Mouse (Mus musculus) forebrain, embryonic 12.5 days (tissue): ENCODE results near the gene Cdh4. TPM values are rescaled to one million over a fixed set of nuclear protein-coding genes. Genes with fewer than 3 reads are reported as not detected.

Experiments used
- ATAC-seq: fragments of 200-750 bp; cut with Nextera tagmentation; 2 replicates; pipeline ENCODE4 v1.8.0; 2017; ENCODE audit warnings: moderate TSS enrichment; ENCODE audit not compliant: low FRiP score
- H3K27ac ChIP-seq: fragments of 300-500 bp; sonication (generic); 2 replicates; pipeline ENCODE4 v1.5.1; 2016; ENCODE audit warnings: mild to moderate bottlenecking
- H3K27me3 ChIP-seq: fragments of 300-500 bp; sonication (generic); 2 replicates; pipeline ENCODE4 v1.6.1; 2016; ENCODE audit warnings: mild to moderate bottlenecking
- H3K36me3 ChIP-seq: fragments of 300-500 bp; sonication (generic); replicated peaks from 2 replicates; pipeline ENCODE4 v1.6.1; 2016; ENCODE audit warnings: mild to moderate bottlenecking
- H3K4me1 ChIP-seq: fragments of 300-500 bp; sonication (generic); 2 replicates; pipeline ENCODE4 v1.6.1; 2016
- H3K4me2 ChIP-seq: fragments of 300-500 bp; sonication (generic); 2 replicates; pipeline ENCODE4 v1.6.1; 2016; ENCODE audit warnings: mild to moderate bottlenecking, moderate library complexity
- H3K4me3 ChIP-seq: fragments of 300-500 bp; sonication (generic); replicated peaks from 2 replicates; pipeline ENCODE4 v1.5.1; 2016; ENCODE audit warnings: mild to moderate bottlenecking
- H3K9ac ChIP-seq: fragments of 300-500 bp; sonication (generic); 2 replicates; pipeline ENCODE4 v1.6.1; 2016; ENCODE audit warnings: mild to moderate bottlenecking
- H3K9me3 ChIP-seq: fragments of 300-500 bp; sonication (generic); 2 replicates; pipeline ENCODE4 v1.6.1; 2016
- WGBS: fragments of 180-500 bp; shearing (Covaris S2); methylation state at CpG from one replicate; pipeline ENCODE4 v1.1.7; 2016; 5-methylcytosine and 5-hydroxymethylcytosine counted together
- polyA plus RNA-seq: library from polyadenylated mRNA; unstranded; fragments of >200 nt; fragmentation: Nextera tagmentation; extraction: Ambion mirVana; gene quantifications from 2 replicates; pipeline ENCODE4 v1.2.1, GENCODE M21; 2016

Cdh4 gene
- polyA plus RNA-seq, 1 experiment from 2014 or later, result 30.7 TPM

DNA sequence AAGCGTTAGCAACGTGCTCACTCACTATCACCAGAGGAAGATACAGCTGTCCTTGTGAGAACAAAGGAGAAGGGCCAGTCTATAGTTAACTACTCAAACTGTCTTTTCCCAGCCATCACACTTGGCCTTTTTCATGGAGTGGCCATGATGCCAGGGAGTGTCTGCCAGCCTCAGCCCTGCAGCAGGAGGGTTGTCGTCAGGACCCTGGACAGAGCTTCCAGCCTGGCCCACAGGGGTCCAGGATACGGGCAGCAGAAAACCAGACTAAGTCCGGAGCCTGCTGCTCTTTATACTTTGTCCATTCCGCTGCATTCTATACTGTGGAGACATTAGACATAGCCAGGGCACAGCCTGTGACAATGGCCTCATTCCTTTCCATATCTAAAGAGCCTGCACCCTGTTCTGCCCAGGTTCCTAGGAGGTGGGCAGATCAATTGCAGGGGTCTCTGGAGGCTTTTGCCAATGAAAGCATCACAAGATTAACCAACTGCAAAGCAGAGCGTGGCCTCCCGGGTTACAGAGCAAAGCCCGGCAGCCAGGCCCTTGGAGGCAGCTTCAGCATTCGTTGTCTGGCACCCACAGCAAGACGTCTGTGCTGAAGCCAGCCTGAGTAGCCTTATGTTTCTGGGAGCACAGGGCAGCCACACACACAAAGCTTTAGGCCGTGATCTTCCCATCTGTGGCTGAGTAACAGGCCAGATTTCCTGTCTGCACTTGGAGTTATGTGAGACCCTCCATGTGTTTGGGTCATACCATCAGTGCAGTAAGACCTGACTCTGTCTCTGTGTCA is 256.2 kb downstream of the Cdh4 start:
- Histone ChIP-seq H3K27ac (no peak overlapping the region), H3K36me3 (no peaks in the 10 kb centered on the region), H3K9ac (no peak overlapping the region), H3K4me2 (no peak overlapping the region), H3K9me3 (no peaks in the 10 kb centered on the region), H3K4me3 (no peak overlapping the region), H3K27me3 (no peaks in the 10 kb centered on the region), H3K4me1 (peaks cover 30% of the 10 kb centered on the region)
- ATAC-seq, result no peak
- 53% methylated on average over 12 of the region's 12 CpGs for WGBS

DNA sequence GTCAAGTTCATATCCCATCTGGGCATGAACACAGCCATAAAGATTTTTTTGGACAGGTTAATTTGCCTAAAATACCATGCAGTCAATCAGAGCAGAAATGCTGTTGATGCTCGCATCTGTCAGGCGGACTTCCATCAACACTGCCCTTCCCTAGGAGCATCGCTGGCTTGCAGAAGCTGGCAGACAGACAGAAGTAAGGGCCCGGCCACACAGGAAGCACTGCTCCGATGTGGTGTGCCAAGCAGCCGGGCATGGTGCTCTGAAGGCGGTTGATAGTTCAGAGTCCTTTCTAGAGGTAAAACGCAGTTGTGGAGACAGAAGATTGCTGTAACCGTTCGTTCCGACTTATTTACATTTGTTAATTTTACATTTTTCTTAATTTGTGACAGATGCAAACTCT is 262.8 kb downstream of the Cdh4 start:
- no peak for ATAC-seq
- H3K4me3 ChIP-seq, result no peak overlapping the region
- 93% methylated on average over 11 of the region's 11 CpGs for WGBS

DNA sequence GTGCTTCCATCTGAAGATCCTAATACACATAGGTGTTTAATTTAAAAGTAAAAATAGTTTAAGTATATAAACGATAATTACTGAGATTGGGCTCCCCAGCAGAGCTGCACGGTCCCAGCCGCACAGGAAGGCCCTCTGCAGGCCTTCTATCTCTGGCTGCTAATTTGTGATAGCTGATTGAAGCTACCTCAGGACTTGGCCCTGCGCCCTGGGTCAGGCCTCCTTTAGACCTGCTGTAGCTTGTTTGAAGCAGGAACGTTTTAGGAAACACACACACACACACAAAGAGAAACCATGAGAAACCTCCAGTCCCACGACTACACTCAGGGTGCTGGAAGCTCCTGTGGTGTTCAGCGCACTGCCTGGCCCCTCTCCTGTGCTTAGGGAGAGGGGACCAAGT is 263.2 kb downstream of the Cdh4 start:
- Histone ChIP-seq H3K36me3 (no peaks in the 10 kb centered on the region), H3K27me3 (no peaks in the 10 kb centered on the region), H3K4me3 (no peak overlapping the region), H3K27ac (no peak overlapping the region), H3K4me1 (peaks cover 14% of the 10 kb centered on the region), H3K9ac (no peak overlapping the region), H3K9me3 (no peaks in the 10 kb centered on the region), H3K4me2 (no peak overlapping the region)
- ATAC-seq, result no peak
- 78% methylated on average over 7 of the region's 7 CpGs for WGBS

More for the DNA sequence above, 262.8 kb downstream of the Cdh4 start:
- Histone ChIP-seq H3K4me2 (no peak overlapping the region), H3K4me1 (peaks cover 11% of the 10 kb centered on the region), H3K27ac (no peak overlapping the region), H3K27me3 (no peaks in the 10 kb centered on the region), H3K9me3 (no peaks in the 10 kb centered on the region), H3K9ac (no peak overlapping the region), H3K36me3 (no peaks in the 10 kb centered on the region)

DNA sequence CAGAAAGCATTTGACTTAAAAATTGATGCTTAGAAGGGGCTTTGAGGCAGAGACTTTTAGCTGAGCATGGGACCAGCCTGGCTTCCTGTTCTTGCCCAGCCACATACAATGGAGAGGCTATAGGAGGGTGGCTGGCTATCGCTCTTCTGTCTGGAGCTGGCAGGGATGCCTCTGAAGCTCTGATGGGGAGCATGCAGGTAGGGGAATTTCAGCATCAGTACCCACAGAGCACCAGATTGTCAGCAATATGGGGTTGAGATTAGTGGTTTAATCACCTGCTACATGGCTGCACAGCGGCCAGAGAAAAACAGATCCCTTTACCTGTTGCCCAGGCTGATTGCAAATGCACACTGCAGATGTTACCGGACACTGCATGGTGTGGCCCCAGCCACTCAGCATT is 264.4 kb downstream of the Cdh4 start:
- Histone ChIP-seq H3K9ac (no peak overlapping the region), H3K4me3 (no peak overlapping the region), H3K4me1 (peaks cover 13% of the 10 kb centered on the region), H3K4me2 (no peak overlapping the region), H3K27ac (no peak overlapping the region), H3K9me3 (no peaks in the 10 kb centered on the region), H3K36me3 (no peaks in the 10 kb centered on the region), H3K27me3 (no peaks in the 10 kb centered on the region)
- 95% methylated on average over 3 of the region's 3 CpGs for WGBS
- no peak for ATAC-seq

DNA sequence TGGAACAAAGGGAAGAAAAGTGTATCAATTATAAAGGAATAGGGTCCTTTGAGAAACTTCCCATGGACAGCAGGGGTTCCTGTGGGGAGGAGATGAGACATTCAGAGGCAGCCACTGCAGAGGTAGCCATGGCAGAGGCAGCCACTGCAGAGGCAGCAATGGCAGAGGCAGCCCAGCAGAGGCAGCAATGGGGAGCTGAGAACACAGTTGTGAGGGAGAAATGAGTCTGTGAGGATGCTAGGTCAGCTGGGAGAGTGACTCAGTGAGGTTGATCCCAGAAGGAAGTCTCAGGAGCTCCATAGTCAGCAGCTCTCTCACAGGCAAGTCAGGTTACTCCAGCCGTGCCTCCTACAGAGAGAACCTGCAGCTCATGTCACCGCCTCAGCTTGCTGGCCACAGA is 266.9 kb downstream of the Cdh4 start:
- Histone ChIP-seq H3K4me1 (peaks cover 25% of the 10 kb centered on the region), H3K4me2 (no peak overlapping the region), H3K27me3 (no peaks in the 10 kb centered on the region), H3K9ac (no peak overlapping the region), H3K9me3 (no peaks in the 10 kb centered on the region), H3K27ac (no peak overlapping the region), H3K36me3 (no peaks in the 10 kb centered on the region), H3K4me3 (no peak overlapping the region)
- WGBS, result 91% methylated on average over 2 of the region's 2 CpGs
- no peak for ATAC-seq

DNA sequence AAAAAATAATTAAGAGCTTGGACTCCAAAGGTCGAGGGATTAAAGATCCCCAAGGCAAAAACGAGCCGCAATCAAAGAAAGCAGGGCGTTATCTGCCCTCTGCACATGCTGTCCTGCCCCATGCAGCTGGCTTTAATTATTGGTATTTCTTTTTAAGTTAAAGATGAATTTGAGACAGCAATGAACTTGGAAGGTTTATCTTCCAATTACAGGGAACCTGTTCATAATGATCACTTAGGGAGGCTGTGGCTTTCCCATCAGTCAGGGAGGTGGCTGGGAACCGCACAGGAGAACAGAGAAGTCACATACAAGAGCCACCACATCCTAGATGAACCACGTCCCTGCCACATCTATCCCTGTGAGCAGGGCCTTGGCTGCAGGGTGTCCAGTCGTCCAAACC is 270.5 kb downstream of the Cdh4 start:
- no peak for ATAC-seq
- H3K9me3 ChIP-seq, result no peaks in the 10 kb centered on the region
- peaks cover 25% of the 10 kb centered on the region for H3K4me1 ChIP-seq
- H3K4me2 ChIP-seq, result no peak overlapping the region
- no peaks in the 10 kb centered on the region for H3K27me3 ChIP-seq
- no peak overlapping the region for H3K9ac ChIP-seq
- 63% methylated on average over 7 of the region's 7 CpGs for WGBS
- H3K36me3 ChIP-seq, result no peaks in the 10 kb centered on the region
- H3K4me3 ChIP-seq, result no peak overlapping the region
- no peak overlapping the region for H3K27ac ChIP-seq

DNA sequence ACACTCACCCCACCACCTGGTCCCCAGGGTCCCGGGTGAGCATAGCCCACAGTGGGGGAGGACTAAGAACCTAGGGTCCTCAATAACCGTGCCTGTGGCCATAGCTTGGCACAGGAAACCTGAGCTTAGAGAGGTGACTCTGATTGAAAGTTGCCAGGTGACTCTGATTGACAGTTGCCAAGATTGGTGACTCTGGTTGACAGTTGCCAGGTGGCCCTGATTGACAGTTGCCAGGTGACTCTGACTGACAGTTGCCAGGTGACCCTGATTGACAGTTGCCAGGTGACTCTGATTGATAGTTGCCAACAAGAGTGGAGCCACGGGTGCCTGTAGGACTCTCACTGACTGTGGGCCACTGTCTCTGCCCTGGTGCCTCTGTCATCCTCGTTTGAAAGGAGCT is 271.1 kb downstream of the Cdh4 start:
- Histone ChIP-seq H3K9me3 (no peaks in the 10 kb centered on the region), H3K36me3 (no peaks in the 10 kb centered on the region), H3K4me3 (no peak overlapping the region), H3K27me3 (no peaks in the 10 kb centered on the region), H3K4me1 (peaks cover 25% of the 10 kb centered on the region), H3K9ac (no peak overlapping the region), H3K4me2 (no peak overlapping the region), H3K27ac (no peak overlapping the region)
- ATAC-seq, result no peak
- 73% methylated on average over 4 of the region's 4 CpGs for WGBS

DNA sequence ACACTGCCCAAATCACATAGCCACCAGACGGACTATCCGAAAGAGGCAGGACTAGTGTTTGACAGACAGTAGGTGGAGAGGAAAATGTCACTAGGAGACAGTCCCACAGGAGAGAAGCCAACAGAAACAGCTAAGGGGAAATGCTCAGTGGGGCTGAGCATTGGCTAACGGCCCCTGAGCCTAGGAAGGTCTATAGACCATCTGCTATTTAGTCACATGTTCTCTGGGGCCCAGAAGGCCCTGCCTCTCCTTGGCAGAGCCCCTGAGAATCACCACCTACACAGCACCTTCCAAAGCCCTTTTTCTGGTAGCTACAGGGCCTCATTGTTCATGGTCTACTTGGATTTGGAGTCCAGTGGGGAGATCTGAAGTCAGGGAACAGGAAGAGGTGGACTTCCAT is 271.9 kb downstream of the Cdh4 start:
- Histone ChIP-seq H3K9ac (no peak overlapping the region), H3K4me3 (no peak overlapping the region), H3K9me3 (no peaks in the 10 kb centered on the region), H3K27ac (no peak overlapping the region), H3K4me1 (peaks cover 25% of the 10 kb centered on the region), H3K4me2 (no peak overlapping the region), H3K36me3 (no peaks in the 10 kb centered on the region), H3K27me3 (no peaks in the 10 kb centered on the region)
- no peak for ATAC-seq
- 89% methylated on average over 3 of the region's 3 CpGs for WGBS

DNA sequence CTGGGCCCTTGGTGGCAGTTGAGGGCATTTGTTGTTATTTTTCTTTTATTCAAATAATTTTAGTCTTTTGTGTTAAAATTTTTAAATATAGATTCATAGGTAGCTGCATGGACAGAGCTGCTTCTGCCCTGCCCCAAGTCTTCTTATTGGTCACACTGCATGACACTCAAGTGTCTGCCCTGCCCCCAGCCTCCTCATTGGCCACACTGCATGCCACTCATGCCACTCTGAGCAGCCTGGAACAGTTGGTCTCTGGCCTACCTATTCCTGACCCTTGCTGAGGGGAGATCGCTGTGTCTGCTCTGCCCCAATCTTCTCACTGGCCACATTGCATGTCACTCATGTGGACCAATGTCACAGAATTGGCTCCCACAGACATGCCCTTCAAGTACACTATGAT is 273.1 kb downstream of the Cdh4 start:
- Histone ChIP-seq H3K4me3 (no peak overlapping the region), H3K4me1 (peaks cover 20% of the 10 kb centered on the region), H3K4me2 (no peak overlapping the region), H3K27me3 (no peaks in the 10 kb centered on the region), H3K36me3 (no peaks in the 10 kb centered on the region), H3K9ac (no peak overlapping the region), H3K9me3 (no peaks in the 10 kb centered on the region), H3K27ac (no peak overlapping the region)
- ATAC-seq, result no peak
- 97% methylated on average over 1 of the region's 1 CpGs for WGBS

DNA sequence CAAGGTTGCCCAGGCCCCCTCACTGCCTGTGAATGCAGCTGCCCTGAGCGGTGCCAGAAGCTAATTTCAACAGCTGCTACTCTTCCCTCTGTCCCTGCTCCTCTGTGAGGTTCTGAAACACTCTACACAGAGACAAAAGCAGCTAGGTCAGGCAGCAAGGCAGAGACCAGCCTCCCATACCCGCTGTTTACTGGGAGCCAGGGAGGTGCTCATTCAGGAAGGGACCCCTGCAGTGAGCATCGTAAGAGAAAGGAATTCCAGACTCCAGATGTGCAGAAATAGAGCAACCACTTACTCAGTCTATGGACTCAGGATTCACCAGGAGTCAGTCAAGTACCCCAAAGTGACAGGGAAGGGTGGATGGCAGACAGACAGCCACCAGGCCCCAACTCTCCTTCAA is 278.1 kb downstream of the Cdh4 start:
- Histone ChIP-seq H3K4me1 (peaks cover 13% of the 10 kb centered on the region), H3K9me3 (no peaks in the 10 kb centered on the region), H3K4me3 (no peak overlapping the region), H3K27me3 (no peaks in the 10 kb centered on the region), H3K9ac (0 out of 2 replicates have a peak overlapping the region, but pooled peaks have one; percentile 7), H3K27ac (no peak overlapping the region), H3K36me3 (no peaks in the 10 kb centered on the region), H3K4me2 (no peak overlapping the region)
- no peak for ATAC-seq
- WGBS, result 18% methylated on average over 3 of the region's 3 CpGs

DNA sequence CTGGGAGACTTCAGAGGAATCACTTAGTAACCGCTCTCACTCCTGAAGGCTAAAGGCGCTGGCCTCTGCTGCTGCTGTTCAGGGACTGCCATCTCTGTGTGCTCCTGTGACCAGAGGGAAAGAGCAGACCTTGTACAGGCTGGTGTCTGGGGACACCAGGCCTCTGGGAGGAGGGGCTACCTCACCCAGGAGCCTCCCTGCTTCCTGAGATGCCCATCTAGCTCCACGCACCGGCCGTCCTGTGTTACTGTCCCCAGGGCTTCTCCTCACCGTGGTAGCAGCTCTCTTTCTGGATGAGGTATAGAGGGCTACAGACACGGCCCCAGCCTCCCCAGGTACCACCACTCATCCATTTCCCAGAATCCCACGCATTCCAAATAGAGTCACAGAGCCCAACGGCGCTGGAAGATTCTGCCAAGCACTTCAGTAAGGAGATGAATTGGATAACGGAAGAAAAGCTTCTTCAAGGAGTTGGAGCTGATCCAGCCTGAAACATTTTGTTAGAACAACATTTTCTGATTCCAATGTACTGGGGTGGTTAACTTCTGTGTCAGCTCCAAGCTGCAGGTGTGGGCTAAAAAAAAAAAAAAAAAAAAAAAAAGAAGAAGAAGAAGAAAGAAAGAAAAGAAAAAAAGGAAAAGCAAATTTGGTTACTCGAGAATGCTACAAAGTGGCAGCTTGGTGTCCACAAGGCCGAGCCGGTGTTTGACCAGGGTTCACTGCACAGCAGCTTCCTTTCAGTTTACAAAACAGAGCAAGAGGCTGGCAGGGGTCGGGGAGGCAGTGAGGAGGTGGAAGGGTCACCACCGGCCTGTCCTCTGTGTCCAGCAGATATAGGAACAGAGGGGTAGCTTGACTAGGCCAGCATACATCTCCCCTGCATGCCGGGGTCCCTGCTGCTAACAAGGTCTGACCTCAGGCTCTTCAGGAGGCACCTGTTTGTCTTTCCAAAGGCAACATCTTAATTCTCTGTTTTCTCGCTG is 279.6 kb downstream of the Cdh4 start:
- no peaks in the 10 kb centered on the region for H3K36me3 ChIP-seq
- H3K4me3 ChIP-seq, result no peak overlapping the region
- no peak overlapping the region for H3K9ac ChIP-seq
- H3K4me1 ChIP-seq, result peaks cover 18% of the 10 kb centered on the region
- 63% methylated on average over 18 of the region's 18 CpGs for WGBS
- H3K27me3 ChIP-seq, result no peaks in the 10 kb centered on the region
- no peak for ATAC-seq
- no peaks in the 10 kb centered on the region for H3K9me3 ChIP-seq
- H3K4me2 ChIP-seq, result no peak overlapping the region
- H3K27ac ChIP-seq, result no peak overlapping the region

DNA sequence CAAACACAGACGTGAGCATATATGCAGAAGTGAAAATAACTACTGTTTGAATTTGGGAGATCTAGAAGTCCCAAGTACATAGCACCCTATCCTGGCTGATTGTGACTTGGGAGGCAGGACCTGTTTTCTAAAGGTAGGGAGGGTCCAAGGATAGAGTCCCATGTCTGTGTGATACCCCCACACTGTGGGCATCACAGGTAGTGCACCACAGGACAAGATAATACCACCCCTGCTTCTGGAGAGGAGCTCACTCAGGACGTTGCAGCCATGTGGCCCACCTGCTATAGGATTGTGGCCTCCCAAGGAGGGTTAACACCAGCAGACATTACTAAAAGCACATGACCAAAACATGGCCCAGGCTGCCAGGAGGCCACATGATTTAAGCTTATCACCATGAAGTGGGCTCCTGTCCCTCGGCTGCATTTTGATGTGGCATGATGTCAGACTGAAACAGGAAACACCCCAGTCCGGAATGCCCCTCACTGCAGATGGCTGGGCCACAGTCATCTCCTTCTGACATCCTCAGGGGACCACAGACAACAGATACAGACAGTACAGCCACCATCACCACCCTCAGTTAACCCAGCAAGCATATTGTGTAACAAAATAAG is 280.6 kb downstream of the Cdh4 start:
- Histone ChIP-seq H3K27ac (no peak overlapping the region), H3K36me3 (no peaks in the 10 kb centered on the region), H3K4me3 (no peak overlapping the region), H3K9ac (no peak overlapping the region), H3K9me3 (no peaks in the 10 kb centered on the region), H3K27me3 (no peaks in the 10 kb centered on the region), H3K4me1 (peaks cover 18% of the 10 kb centered on the region), H3K4me2 (no peak overlapping the region)
- no peak for ATAC-seq
- 79% methylated on average over 4 of the region's 4 CpGs for WGBS
